Mouse (Mus musculus) C2C12 (cell line): Measurements from ENCODE around the gene Sema4a.

Source experiments
- CEBPB ChIP-seq: IDR thresholded peaks from one replicate; pipeline ENCODE4 v1.6.1; 2011; ENCODE audit warnings: low read depth, mild to moderate bottlenecking, control low read depth, moderate library complexity
- CTCF ChIP-seq: IDR thresholded peaks from one replicate; pipeline ENCODE4 v1.5.1; 2011; ENCODE audit not compliant: control insufficient read depth, insufficient read depth, insufficient read length
- MAX ChIP-seq: IDR thresholded peaks from one replicate; pipeline ENCODE4 v1.6.1; 2011; ENCODE audit warnings: mild to moderate bottlenecking, control low read depth
- MYOD1 ChIP-seq: IDR thresholded peaks from one replicate; pipeline ENCODE4 v1.6.1; 2011; ENCODE audit warnings: low read depth; ENCODE audit not compliant: control insufficient read depth, insufficient read length
- MYOG ChIP-seq: IDR thresholded peaks from one replicate; pipeline ENCODE4 v1.6.1; 2011; ENCODE audit not compliant: control insufficient read depth, insufficient read length; ENCODE audit errors: extremely low read depth
- USF1 ChIP-seq: IDR thresholded peaks from one replicate; pipeline ENCODE4 v1.6.1; 2011; ENCODE audit warnings: low read depth, mild to moderate bottlenecking, control low read depth, moderate library complexity

GRCm38 (mm10) chr3:88495741-88496415 is 34.9 kb upstream of the Sema4a start:
- TF ChIP-seq CTCF, result no peak
- TF ChIP-seq USF1, result no peak
- TF ChIP-seq MYOG, result no peak
- no peak for TF ChIP-seq MAX
- TF ChIP-seq CEBPB, result no peak
- TF ChIP-seq MYOD1, result no peak
